Mouse (Mus musculus) heart, adult 2 months (tissue): ENCODE measurements around the gene Kdsr. TPM values are rescaled to one million over a fixed set of nuclear protein-coding genes. Genes with fewer than 3 reads are reported as not detected.
A peak's percentile ranks its signal among the peaks of the same experiment; 100 is the strongest.
"Not testable (repeated sequence)": the region's sequence is repeated elsewhere in the genome, so short reads cannot be mapped to it uniquely, and the experiment has no call there.

Source experiments
- DNase-seq, 2 experiments: peaks; one replicate each; pipeline ENCODE4 v3.0.0; 2021
- H3K27ac ChIP-seq: fragments of 200-600 bp; 2 replicates; pipeline ENCODE4 v1.8.1; 2022
- H3K27me3 ChIP-seq: fragments of 200-500 bp; 2 replicates; pipeline ENCODE4 v1.6.1; 2012; ENCODE audit warnings: mild to moderate bottlenecking, low read length, inconsistent platforms, mixed read lengths; ENCODE audit not compliant: control insufficient read depth, insufficient read depth
- H3K36me3 ChIP-seq: fragments of 200-500 bp; 2 replicates; pipeline ENCODE4 v1.6.1; 2012; ENCODE audit warnings: low read length, inconsistent platforms; ENCODE audit not compliant: control insufficient read depth, insufficient read depth
- H3K4me1 ChIP-seq: fragments of 200-500 bp; 2 replicates; pipeline ENCODE4 v1.6.1; 2011; ENCODE audit warnings: low read length; ENCODE audit not compliant: control insufficient read depth, insufficient read depth
- H3K4me3 ChIP-seq: fragments of 200-600 bp; 2 replicates; pipeline ENCODE4 v1.8.1; 2022
- H3K79me2 ChIP-seq: fragments of 200-500 bp; replicated peaks from 2 replicates; pipeline ENCODE4 v1.6.1; 2012; ENCODE audit warnings: mild to moderate bottlenecking, inconsistent platforms, low read length, moderate library complexity, mixed read lengths; ENCODE audit not compliant: control insufficient read depth, insufficient read depth
- H3K9ac ChIP-seq: fragments of 200-500 bp; 2 replicates; pipeline ENCODE4 v1.6.1; 2012; ENCODE audit warnings: low read depth, mild to moderate bottlenecking, control low read depth, inconsistent platforms, low read length, mixed read lengths
- CTCF ChIP-seq: fragments of 200-600 bp; IDR thresholded peaks from 2 replicates; pipeline ENCODE4 v1.8.1; 2022; ENCODE audit warnings: antibody characterized with exemption, mild to moderate bottlenecking, moderate library complexity
- EP300 ChIP-seq: fragments of 200-500 bp; IDR thresholded peaks from 2 replicates; pipeline ENCODE4 v1.6.1; 2011; ENCODE audit warnings: low read depth, low read length, control low read depth; ENCODE audit not compliant: insufficient read depth
- POLR2A ChIP-seq: fragments of 200-500 bp; IDR thresholded peaks from 2 replicates; pipeline ENCODE4 v1.6.1; 2011; ENCODE audit warnings: mild to moderate bottlenecking, low read depth, low read length, control low read depth; ENCODE audit not compliant: insufficient read depth
- WGBS: fragments of 180-500 bp; shearing (Covaris S2); methylation state at CpG from one replicate; pipeline ENCODE4 v1.1.7; 2018; 5-methylcytosine and 5-hydroxymethylcytosine counted together
- intact Hi-C: fragments of 180-260 bp; cut with DNase I; formaldehyde crosslinking; loops from one replicate; pipeline ENCODE4 v1.15.1; 2025
- polyA plus RNA-seq: library from polyadenylated mRNA; depleted of rRNA; stranded (reverse); fragments of >200 nt; gene quantifications from 2 replicates; pipeline ENCODE4 v1.2.3, GENCODE M21; 2012
- total RNA-seq, 2 experiments: library from RNA; stranded (reverse); gene quantifications; 2 replicates each; pipeline ENCODE4 v1.2.3; 2021

The Kdsr gene
- total and polyA plus RNA-seq, 3 experiments = 2.6 to 6.2 (median 5.9) TPM

DNA sequence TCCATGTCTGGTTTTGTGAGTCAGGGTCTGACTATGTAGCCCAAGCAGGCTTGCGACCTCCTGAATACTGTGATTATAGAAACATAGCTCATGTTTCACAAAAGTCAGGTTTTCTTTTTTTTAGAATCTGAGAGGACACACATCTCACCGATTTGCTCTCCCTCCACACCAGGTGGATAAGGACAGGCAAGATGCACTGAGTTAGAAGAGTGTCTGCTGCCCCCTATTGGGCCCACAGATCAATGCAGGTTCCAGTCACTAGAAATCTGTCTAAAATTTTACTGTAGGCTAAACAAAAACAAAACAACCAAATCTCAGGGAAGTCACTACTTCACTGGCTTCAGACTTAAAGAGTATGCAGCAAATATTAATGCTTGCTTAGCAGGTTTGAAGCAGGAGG, 23.9 kb downstream of the Kdsr start:
- TF ChIP-seq POLR2A (no peak), CTCF (peak; percentile 92)
- no peak overlapping the region for H3K4me3 ChIP-seq
- DNase-seq = peak; percentile 27 to 51
- no peak overlapping the region for H3K27ac ChIP-seq
- H3K4me1 ChIP-seq = no peaks in the 10 kb centered on the region
- WGBS = 58% methylated on average over 2 of the region's 2 CpGs
- H3K27me3 ChIP-seq = no peaks in the 10 kb centered on the region
- H3K79me2 ChIP-seq = no peaks in the 10 kb centered on the region
- no peak overlapping the region for H3K9ac ChIP-seq
- no peaks in the 10 kb centered on the region for H3K36me3 ChIP-seq
- intact Hi-C loops = loop anchor here (1.0 to 5.0 kb wide), 3 partner anchors 193 to 308 kb away; no protein-coding TSS in a partner anchor

DNA sequence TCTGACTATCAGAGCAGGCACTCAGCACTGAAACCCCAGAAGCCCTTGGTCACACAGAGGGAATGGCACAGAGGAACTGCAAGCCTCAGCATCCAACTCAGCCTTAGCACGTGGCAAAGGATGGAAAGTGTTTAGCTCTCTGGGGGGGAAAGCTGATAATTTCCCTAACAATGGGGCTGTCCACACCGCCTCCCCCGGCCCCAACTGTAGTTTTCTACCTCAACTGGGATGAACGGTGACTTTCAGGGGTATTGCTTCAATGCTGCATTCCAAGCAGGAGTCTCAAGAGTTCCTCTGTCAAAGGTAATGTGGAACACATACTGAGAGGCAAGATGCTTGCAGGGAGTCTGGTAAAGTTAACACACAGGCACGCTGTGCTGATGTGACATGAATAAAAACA, 37.5 kb downstream of the Kdsr start:
- no peaks in the 10 kb centered on the region for H3K79me2 ChIP-seq
- no peaks in the 10 kb centered on the region for H3K4me1 ChIP-seq
- H3K36me3 ChIP-seq = no peaks in the 10 kb centered on the region
- 60% methylated on average over 5 of the region's 5 CpGs for WGBS
- DNase-seq = no peak
- no peaks in the 10 kb centered on the region for H3K27me3 ChIP-seq
- H3K9ac ChIP-seq = no peak overlapping the region
- no peak overlapping the region for H3K27ac ChIP-seq
- intact Hi-C loops = no loop called here
- H3K4me3 ChIP-seq = no peak overlapping the region
- TF ChIP-seq POLR2A (no peak), EP300 (no peak), CTCF (no peak)

DNA sequence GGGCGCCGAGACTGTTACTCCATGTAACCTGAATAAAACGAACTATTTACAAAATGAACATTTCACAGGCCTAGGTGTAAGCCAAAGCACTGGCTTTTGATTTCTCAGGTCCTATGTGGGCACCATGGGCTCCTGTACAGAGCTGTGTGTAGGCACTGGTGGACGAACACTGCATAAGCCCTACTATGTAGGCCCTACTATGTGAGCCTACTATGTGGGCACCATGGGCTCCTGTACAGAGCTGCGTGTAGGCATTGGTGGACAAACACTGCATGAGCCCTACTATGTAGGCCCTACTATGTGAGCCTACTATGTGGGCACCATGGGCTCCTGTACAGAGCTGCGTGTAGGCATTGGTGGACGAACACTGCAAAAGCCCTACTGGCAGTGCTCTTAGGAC, 41.8 kb downstream of the Kdsr start:
- not testable (repeated sequence) for H3K27me3 ChIP-seq, H3K79me2 ChIP-seq, H3K36me3 ChIP-seq, DNase-seq, H3K9ac ChIP-seq, H3K4me3 ChIP-seq, H3K4me1 ChIP-seq, H3K27ac ChIP-seq
- 64% methylated on average over 7 of the region's 7 CpGs for WGBS
- intact Hi-C loops = loop anchor here (1.0 kb wide), 4 partner anchors 89 to 292 kb away; no protein-coding TSS in a partner anchor

DNA sequence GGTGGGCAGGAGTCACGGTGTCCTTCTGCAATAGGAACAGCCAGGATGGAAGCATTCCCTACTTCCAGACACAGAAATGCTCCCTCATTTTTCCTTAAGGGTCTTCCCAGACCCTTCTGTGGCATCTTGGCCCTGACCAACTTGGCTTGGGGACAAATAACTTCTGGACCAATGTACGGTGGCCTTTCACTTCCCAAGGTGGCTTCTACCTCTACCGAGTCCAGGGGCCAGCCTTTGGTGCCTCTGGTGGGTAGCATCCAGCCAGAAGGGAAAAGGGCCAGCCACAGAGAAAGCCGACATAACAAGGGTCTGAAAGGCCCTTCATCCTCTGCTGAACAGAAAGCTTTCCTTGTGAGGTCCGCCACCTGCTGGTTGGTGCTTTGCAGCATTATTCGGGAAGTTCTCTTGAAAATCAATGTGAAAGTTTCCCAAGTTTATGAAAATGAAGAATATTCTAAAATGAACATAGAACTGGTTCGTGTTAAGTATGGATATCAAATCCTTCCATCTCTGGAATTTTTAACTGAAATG, 42.4 kb downstream of the Kdsr start:
- no peak overlapping the region for H3K4me3 ChIP-seq
- peak; percentile 71 to 82 for DNase-seq
- H3K36me3 ChIP-seq = no peaks in the 10 kb centered on the region
- H3K9ac ChIP-seq = no peak overlapping the region
- H3K4me1 ChIP-seq = peaks cover 2% of the 10 kb centered on the region; the same call in 1 of the 2 replicates
- H3K27me3 ChIP-seq = no peaks in the 10 kb centered on the region
- no peak overlapping the region for H3K27ac ChIP-seq
- intact Hi-C loops = loop anchor here (1.0 kb wide), 4 partner anchors 89 to 292 kb away; no protein-coding TSS in a partner anchor
- H3K79me2 ChIP-seq = no peaks in the 10 kb centered on the region
- TF ChIP-seq CTCF = peak; percentile 90
- peak; percentile 71; the same call in 1 of the 2 replicates for TF ChIP-seq EP300
- TF ChIP-seq POLR2A = no peak
- WGBS = 29% methylated on average over 7 of the region's 7 CpGs

DNA sequence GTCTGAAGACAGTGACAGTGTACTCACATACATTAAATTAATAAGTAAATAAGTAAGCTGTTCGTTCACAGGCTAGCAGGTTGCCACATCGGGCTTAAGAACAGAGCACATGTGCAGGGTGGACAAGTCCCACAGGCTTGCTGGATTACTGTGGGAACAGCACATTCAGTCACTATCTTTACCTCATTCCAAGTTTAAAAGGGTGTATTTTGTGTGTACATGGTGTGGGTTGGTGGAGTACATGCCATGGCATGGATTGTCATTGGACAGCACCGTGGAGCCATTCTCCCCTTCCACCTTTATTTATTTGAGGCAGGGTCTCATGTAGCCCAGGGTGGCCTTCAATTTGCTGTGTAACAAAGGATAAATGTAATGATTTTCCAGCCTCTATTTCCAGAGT, 43.4 kb downstream of the Kdsr start:
- TF ChIP-seq POLR2A (no peak), CTCF (no peak), EP300 (no peak)
- Histone ChIP-seq H3K36me3 (no peaks in the 10 kb centered on the region), H3K27ac (no peak overlapping the region), H3K4me1 (peaks cover 3% of the 10 kb centered on the region; the same call in 1 of the 2 replicates), H3K79me2 (no peaks in the 10 kb centered on the region), H3K4me3 (no peak overlapping the region), H3K27me3 (no peaks in the 10 kb centered on the region), H3K9ac (no peak overlapping the region)
- 94% methylated on average over 3 of the region's 3 CpGs for WGBS
- DNase-seq = no peak
- intact Hi-C loops = no loop called here

DNA sequence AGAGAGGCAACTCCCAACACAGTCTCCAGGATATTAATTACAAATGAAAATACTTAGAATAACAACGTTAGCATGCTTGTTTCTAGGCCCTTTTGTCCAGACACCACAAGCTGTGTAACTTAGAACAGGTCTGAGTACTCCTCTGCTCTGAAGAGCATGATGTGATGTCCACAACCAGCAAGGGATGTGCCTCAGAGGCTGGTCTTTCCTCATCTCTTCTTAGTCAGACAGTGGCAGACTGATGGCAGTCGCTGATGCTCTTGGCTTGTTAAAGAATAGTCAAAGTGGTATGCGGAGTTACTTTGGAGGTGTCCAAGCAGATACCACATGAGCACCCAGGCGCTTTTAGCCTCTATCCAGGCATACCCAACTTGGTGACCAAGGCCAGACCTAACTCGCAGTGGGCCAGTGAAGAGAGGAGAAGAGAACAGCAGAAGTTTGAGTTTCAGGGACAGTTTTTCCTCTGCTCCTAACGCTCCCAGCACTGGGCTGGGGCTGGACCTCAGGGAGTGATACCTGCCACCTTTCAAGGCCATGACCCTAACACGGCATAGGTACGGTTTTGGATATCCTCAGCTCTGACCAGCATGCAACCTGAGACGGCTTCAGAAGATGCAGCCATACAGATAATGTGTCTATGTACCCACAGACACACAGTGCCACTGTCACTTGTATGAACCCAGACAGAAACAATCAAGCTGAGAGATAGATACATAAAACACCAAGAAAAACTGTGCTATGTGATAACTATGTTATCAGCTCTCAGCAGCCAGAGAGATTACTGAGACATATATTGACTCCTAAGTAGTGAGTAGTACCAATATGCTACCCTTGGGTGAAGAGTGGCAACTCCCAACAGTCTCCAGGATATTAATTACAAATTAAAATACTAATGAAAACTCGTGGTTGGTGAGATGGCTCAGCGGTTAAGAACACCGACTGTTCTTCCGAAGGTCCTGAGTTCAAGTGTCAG, 44.1 kb downstream of the Kdsr start:
- Histone ChIP-seq H3K27ac (no peak overlapping the region), H3K79me2 (no peaks in the 10 kb centered on the region), H3K4me1 (peaks cover 3% of the 10 kb centered on the region; the same call in 1 of the 2 replicates), H3K36me3 (no peaks in the 10 kb centered on the region), H3K27me3 (no peaks in the 10 kb centered on the region), H3K9ac (no peak overlapping the region), H3K4me3 (no peak overlapping the region)
- 91% methylated on average over 13 of the region's 13 CpGs for WGBS
- intact Hi-C loops = no loop called here
- no peak for DNase-seq
- no peak for TF ChIP-seq POLR2A
- no peak for TF ChIP-seq EP300
- no peak for TF ChIP-seq CTCF
